Comparison of ENCODE assay signal across 8 mouse cellular contexts in genomic region chr9:15627785-15628287, GRCm38 (mm10). TPM values are rescaled to one million over a fixed set of nuclear protein-coding genes. Genes with fewer than 3 reads are reported as not detected.
DNase-seq lines count a peak whose midpoint lies in the region; ATAC-seq and TF ChIP-seq lines count a peak whose summit lies in the region.

Deup1 (minus strand) TSS chr9:15627933.

- no peak within 1 kb of the TSS for H3K4me3 ChIP-seq in cerebellum, adult 2 months (replicated peaks; ENCODE audit: insufficient read depth, low read depth, low read length)
- peak within 1 kb of the TSS; percentile 43 for H3K4me3 ChIP-seq in heart, embryonic 12.5 days
- H3K4me3 ChIP-seq in kidney, embryonic 14.5 days (ENCODE audit: low read length), result peak within 1 kb of the TSS; percentile 31
- peak within 1 kb of the TSS; percentile 21; the same call in 1 of the 2 replicates for H3K4me3 ChIP-seq in liver, embryonic 11.5 days (ENCODE audit: low read depth, low read length)

- 0 out of 2 replicates have a peak, but pooled peaks have one; percentile 11 for ATAC-seq in common myeloid progenitor, adult 5-6 weeks (replicated peaks; ENCODE audit: low read depth, poor library complexity, severe bottlenecking)
- no peak; the same call in 1 of the 2 replicates for ATAC-seq in heart, embryonic 12.5 days (ENCODE audit: insufficient number of reproducible peaks, low FRiP score)
- peak; percentile 92 for ATAC-seq in kidney, embryonic 14.5 days (ENCODE audit: low FRiP score, low TSS enrichment)
- ATAC-seq in liver, embryonic 11.5 days (replicated peaks; ENCODE audit: low FRiP score), result peak; percentile 47

- no peak for TF ChIP-seq POLR2A in cerebellum, adult 2 months (IDR thresholded peaks at IDR 0.05; ENCODE audit: borderline replicate concordance, insufficient read depth, low read length)

- H3K9me3 ChIP-seq in heart, embryonic 12.5 days (replicated peaks), result no peaks in the 10 kb centered on the region
- no peaks in the 10 kb centered on the region for H3K9me3 ChIP-seq in kidney, embryonic 14.5 days (ENCODE audit: control insufficient read depth, low read length)
- H3K9me3 ChIP-seq in liver, embryonic 11.5 days (ENCODE audit: control insufficient read depth, low read length), result no peaks in the 10 kb centered on the region

- peak within 1 kb of the TSS; percentile 25 for H3K9ac ChIP-seq in heart, embryonic 12.5 days
- H3K9ac ChIP-seq in kidney, embryonic 14.5 days (ENCODE audit: low read depth, low read length), result peak within 1 kb of the TSS; percentile 42
- no peak within 1 kb of the TSS for H3K9ac ChIP-seq in liver, embryonic 11.5 days (ENCODE audit: low read depth, low read length)

- peak within 1 kb of the TSS; percentile 79 for H3K4me2 ChIP-seq in heart, embryonic 12.5 days
- peak within 1 kb of the TSS; percentile 70 for H3K4me2 ChIP-seq in kidney, embryonic 14.5 days (replicated peaks; ENCODE audit: low read depth, low read length)
- peak within 1 kb of the TSS; percentile 55 for H3K4me2 ChIP-seq in liver, embryonic 11.5 days

- peak; percentile 3 to 9 for DNase-seq in cerebellum, adult 2 months
- no peak for DNase-seq in cerebellum, adult 8-10 months
- DNase-seq in liver, embryonic 11.5 days (ENCODE audit: low spot score), result peak; percentile 46
- peak; percentile 68 for DNase-seq in neural tube, embryonic 10.5 days (ENCODE audit: extremely low spot score, low spot score)
- DNase-seq in c-Kit-positive CD71-positive TER-119-positive erythroid progenitor cells, embryonic 14.5 days (ENCODE audit: low spot score), result no peak

- no peak within 1 kb of the TSS for H3K27ac ChIP-seq in cerebellum, adult 2 months (ENCODE audit: insufficient read depth, low read length)
- no peak within 1 kb of the TSS for H3K27ac ChIP-seq in heart, embryonic 12.5 days (ENCODE audit: poor library complexity, severe bottlenecking)
- no peak within 1 kb of the TSS for H3K27ac ChIP-seq in kidney, embryonic 14.5 days (ENCODE audit: low read depth, low read length)
- no peak within 1 kb of the TSS for H3K27ac ChIP-seq in liver, embryonic 11.5 days (ENCODE audit: low read depth, low read length)

- no peaks in the 10 kb centered on the region for H3K4me1 ChIP-seq in cerebellum, adult 2 months (ENCODE audit: control insufficient read depth, insufficient read depth, low read length)
- 0 out of 2 replicates have a peak, but pooled peaks cover 5% of the 10 kb centered on the region for H3K4me1 ChIP-seq in heart, embryonic 12.5 days (replicated peaks)
- H3K4me1 ChIP-seq in kidney, embryonic 14.5 days (ENCODE audit: control insufficient read depth, insufficient read depth, low read length), result peaks cover 9% of the 10 kb centered on the region; the same call in 1 of the 2 replicates
- no peaks in the 10 kb centered on the region; the same call in 1 of the 2 replicates for H3K4me1 ChIP-seq in liver, embryonic 11.5 days (replicated peaks; ENCODE audit: control insufficient read depth, insufficient read depth, low read length)

- no peak for TF ChIP-seq CTCF in cerebellum, adult 2 months (IDR thresholded peaks at IDR 0.05; ENCODE audit: borderline replicate concordance, insufficient read depth, low read depth, low read length)

- no peaks in the 10 kb centered on the region; the same call in 1 of the 2 replicates for H3K27me3 ChIP-seq in cerebellum, adult 2 months (ENCODE audit: control insufficient read depth, insufficient read depth, low read length)
- peaks cover 6% of the 10 kb centered on the region; the same call in 1 of the 2 replicates for H3K27me3 ChIP-seq in heart, embryonic 12.5 days (replicated peaks)
- 0 out of 2 replicates have a peak, but pooled peaks cover 3% of the 10 kb centered on the region for H3K27me3 ChIP-seq in kidney, embryonic 14.5 days (ENCODE audit: control insufficient read depth, insufficient read depth, low read length)
- H3K27me3 ChIP-seq in liver, embryonic 11.5 days (replicated peaks; ENCODE audit: control insufficient read depth, insufficient read depth, low read length), result peaks cover 8% of the 10 kb centered on the region

- 2% methylated on average over 28 of the region's 28 CpGs for WGBS in cerebellum, adult 2 months
- under 1% methylated on average over 28 of the region's 28 CpGs for WGBS in heart, embryonic 12.5 days
- 2% methylated on average over 27 of the region's 28 CpGs for WGBS in kidney, embryonic 14.5 days
- 3% methylated on average over 28 of the region's 28 CpGs for WGBS in liver, embryonic 11.5 days

- no peaks in the 10 kb centered on the region for H3K36me3 ChIP-seq in heart, embryonic 12.5 days
- H3K36me3 ChIP-seq in kidney, embryonic 14.5 days (ENCODE audit: control insufficient read depth, insufficient read depth, low read length), result no peaks in the 10 kb centered on the region
- H3K36me3 ChIP-seq in liver, embryonic 11.5 days (ENCODE audit: control insufficient read depth, insufficient read depth, low read length), result no peaks in the 10 kb centered on the region

RNA-seq across cellular contexts. Expression of gene Deup1, which starts in this region (rescaled TPM):
- polyA plus RNA-seq in cerebellum, adult 2 months (2012; rRNA removed), result 0.21 and 0.25 TPM in 2 replicates
- total RNA-seq in common myeloid progenitor, adult 5-6 weeks (2017), result not detected in 2 replicates
- polyA plus RNA-seq in heart, embryonic 12.5 days (2016; fragmentation: Nextera tagmentation; extraction: Ambion mirVana), result 0.09 TPM in 2 replicates
- polyA plus RNA-seq in kidney, embryonic 14.5 days (2014; fragmentation: Nextera tagmentation; extraction: Ambion mirVana), result 0.69 and 0.80 TPM in 2 replicates
- polyA plus RNA-seq in liver, embryonic 11.5 days (2014; fragmentation: Nextera tagmentation; extraction: Ambion mirVana), result 0.14 and 0.19 TPM in 2 replicates

Comparison
In these comparisons a context has a peak if more than half of its experiments do, and no peak if none do; other contexts are left out.
1. Peak in DNase-seq in cerebellum, adult 2 months; RNA of the gene not detected or under 1 TPM.
2. Peak in ATAC-seq in common myeloid progenitor, adult 5-6 weeks; RNA of the gene not detected or under 1 TPM.
3. Peak in ATAC-seq, H3K4me3 ChIP-seq, H3K9ac ChIP-seq and H3K4me2 ChIP-seq in kidney, embryonic 14.5 days; RNA of the gene not detected or under 1 TPM.
4. Peak in DNase-seq, ATAC-seq, H3K4me3 ChIP-seq and H3K4me2 ChIP-seq in liver, embryonic 11.5 days; RNA of the gene not detected or under 1 TPM.